Mouse (Mus musculus) MEL (cell line): ENCODE data around the gene Sptbn4.

Experiments used
- CTCF ChIP-seq, 3 experiments: IDR thresholded peaks in 2 of 3; conservative IDR thresholded peaks in 1 of 3; 2 replicates each; pipeline ENCODE4 v1.5.1; 2011 to 2012; ENCODE audit warnings: low read length in 3 of 3, low read depth in 2 of 3, mild to moderate bottlenecking in 2 of 3, improper control_type of control experiment in 1 of 3, inconsistent platforms in 1 of 3, mixed read lengths in 1 of 3, moderate library complexity in 1 of 3; ENCODE audit not compliant: control insufficient read depth in 1 of 3, insufficient read depth in 1 of 3, poor library complexity in 1 of 3, severe bottlenecking in 1 of 3
- HCFC1 ChIP-seq: IDR thresholded peaks from 2 replicates; pipeline ENCODE4 v1.6.1; 2012; ENCODE audit warnings: low read depth, mild to moderate bottlenecking, inconsistent platforms, low read length, improper control_type of control experiment, moderate library complexity
- MAFK ChIP-seq: IDR thresholded peaks from 2 replicates; pipeline ENCODE4 v1.6.1; 2011; ENCODE audit warnings: low read depth, mild to moderate bottlenecking, low read length, improper control_type of control experiment, borderline replicate concordance
- MYB ChIP-seq: IDR thresholded peaks from 2 replicates; pipeline ENCODE4 v1.6.1; 2011; ENCODE audit warnings: mild to moderate bottlenecking, low read depth, low read length, improper control_type of control experiment
- NELFE ChIP-seq: IDR thresholded peaks from 2 replicates; pipeline ENCODE4 v1.6.1; 2011; ENCODE audit warnings: low read depth, low read length, improper control_type of control experiment
- RAD21 ChIP-seq: IDR thresholded peaks from 2 replicates; pipeline ENCODE4 v1.6.1; 2011; ENCODE audit warnings: mild to moderate bottlenecking, low read depth, low read length, improper control_type of control experiment
- SIN3A ChIP-seq: IDR thresholded peaks from 2 replicates; pipeline ENCODE4 v1.6.1; 2012; ENCODE audit warnings: low read length, improper control_type of control experiment, inconsistent platforms
- SMC3 ChIP-seq: IDR thresholded peaks from 2 replicates; pipeline ENCODE4 v1.6.1; 2011; ENCODE audit warnings: low read depth, low read length, improper control_type of control experiment
- TCF12 ChIP-seq: IDR thresholded peaks from 2 replicates; pipeline ENCODE4 v1.6.1; 2014; ENCODE audit warnings: low read depth, mild to moderate bottlenecking, inconsistent platforms, low read length, improper control_type of control experiment, moderate library complexity
- ZC3H11A ChIP-seq: IDR thresholded peaks from 2 replicates; pipeline ENCODE4 v1.6.1; 2012; ENCODE audit warnings: low read depth, mild to moderate bottlenecking, inconsistent platforms, low read length, improper control_type of control experiment

GRCm38 (mm10) chr7:27427387-27427786, 20.1 kb downstream of the Sptbn4 start:
- TF ChIP-seq TCF12 (no peak), CTCF (IDR thresholded peaks at IDR 0.05 in 2 of 3, conservative IDR thresholded peaks at IDR 0.05 in 1 of 3; ENCODE audit: control insufficient read depth in 1 of 3, insufficient read depth in 1 of 3, low read depth in 2 of 3, low read length in 3 of 3, poor library complexity in 1 of 3, severe bottlenecking in 1 of 3) (no peak), NELFE (no peak), MYB (no peak), ZC3H11A (no peak), RAD21 (no peak), SIN3A (no peak), MAFK (no peak), SMC3 (no peak), HCFC1 (no peak)
